Mouse (Mus musculus): ENCODE results near the gene Ticam1. TPM values are rescaled to one million over a fixed set of nuclear protein-coding genes. Genes with fewer than 3 reads are reported as not detected.
"Not testable (repeated sequence)": the region's sequence is repeated elsewhere in the genome, so short reads cannot be mapped to it uniquely, and the experiment has no call there.

The Ticam1 gene
- polyA plus RNA-seq, 1 experiment from 2014 or later = 7.3 TPM

- peak; percentile 81 for ATAC-seq (ENCODE audit: low FRiP score, low TSS enrichment)
- peak overlapping the region; percentile 89 for H3K27ac ChIP-seq (ENCODE audit: low read length)
- H3K4me2 ChIP-seq (replicated peaks; ENCODE audit: low read depth, low read length) = peak overlapping the region; percentile 74
- peaks cover 13% of the 10 kb centered on the region for H3K4me1 ChIP-seq (ENCODE audit: insufficient read depth, low read length)
- WGBS = 19% methylated on average over 12 of the region's 12 CpGs
- peak overlapping the region; percentile 63 for H3K9ac ChIP-seq (replicated peaks; ENCODE audit: low read length)
- H3K27me3 ChIP-seq (ENCODE audit: insufficient read depth, low read length) = no peaks in the 10 kb centered on the region
- H3K4me3 ChIP-seq (ENCODE audit: low read length) = peak overlapping the region; percentile 48
- H3K9me3 ChIP-seq (ENCODE audit: low read length) = no peaks in the 10 kb centered on the region
- peaks cover 22% of the 10 kb centered on the region for H3K36me3 ChIP-seq (ENCODE audit: insufficient read depth, low read length)
These were observed 7.4 kb downstream of the Ticam1 start for GRCm38 (mm10) chr17:56269153-56269630.

GRCm38 (mm10) chr17:56266271-56266670, 10.3 kb downstream of the Ticam1 start:
- Histone ChIP-seq H3K36me3 (ENCODE audit: insufficient read depth, low read length) (peaks cover 20% of the 10 kb centered on the region), H3K27me3 (ENCODE audit: insufficient read depth, low read length) (no peaks in the 10 kb centered on the region), H3K9ac (replicated peaks; ENCODE audit: low read length) (no peak overlapping the region), H3K4me1 (ENCODE audit: insufficient read depth, low read length) (peaks cover 6% of the 10 kb centered on the region), H3K4me3 (ENCODE audit: low read length) (no peak overlapping the region), H3K27ac (ENCODE audit: low read length) (no peak overlapping the region), H3K9me3 (ENCODE audit: low read length) (no peaks in the 10 kb centered on the region), H3K4me2 (replicated peaks; ENCODE audit: low read depth, low read length) (no peak overlapping the region)
- WGBS = 35% methylated on average over 3 of the region's 3 CpGs
- ATAC-seq (ENCODE audit: low FRiP score, low TSS enrichment) = no peak

- WGBS = 66% methylated on average over 3 of the region's 3 CpGs
- peaks cover 6% of the 10 kb centered on the region for H3K4me1 ChIP-seq (ENCODE audit: insufficient read depth, low read length)
- no peak for ATAC-seq (ENCODE audit: low FRiP score, low TSS enrichment)
- H3K4me2 ChIP-seq (replicated peaks; ENCODE audit: low read depth, low read length) = no peak overlapping the region
- no peak overlapping the region for H3K4me3 ChIP-seq (ENCODE audit: low read length)
- H3K27ac ChIP-seq (ENCODE audit: low read length) = no peak overlapping the region
- H3K9ac ChIP-seq (replicated peaks; ENCODE audit: low read length) = no peak overlapping the region
- no peaks in the 10 kb centered on the region for H3K27me3 ChIP-seq (ENCODE audit: insufficient read depth, low read length)
- H3K36me3 ChIP-seq (ENCODE audit: insufficient read depth, low read length) = peaks cover 16% of the 10 kb centered on the region
- no peaks in the 10 kb centered on the region for H3K9me3 ChIP-seq (ENCODE audit: low read length)
These were observed 10.7 kb downstream of the Ticam1 start for GRCm38 (mm10) chr17:56265869-56266268.

- H3K4me1 ChIP-seq (ENCODE audit: insufficient read depth, low read length) = peaks cover 6% of the 10 kb centered on the region
- H3K4me2 ChIP-seq (replicated peaks; ENCODE audit: low read depth, low read length) = no peak overlapping the region
- 92% methylated on average over 4 of the region's 4 CpGs for whole genome bisulfite sequencing
- peaks cover 18% of the 10 kb centered on the region for H3K36me3 ChIP-seq (ENCODE audit: insufficient read depth, low read length)
- H3K4me3 ChIP-seq (ENCODE audit: low read length) = no peak overlapping the region
- no peaks in the 10 kb centered on the region for H3K9me3 ChIP-seq (ENCODE audit: low read length)
- ATAC-seq (ENCODE audit: low FRiP score, low TSS enrichment) = no peak
- no peaks in the 10 kb centered on the region for H3K27me3 ChIP-seq (ENCODE audit: insufficient read depth, low read length)
- no peak overlapping the region for H3K9ac ChIP-seq (replicated peaks; ENCODE audit: low read length)
- H3K27ac ChIP-seq (ENCODE audit: low read length) = no peak overlapping the region
These were observed 11.6 kb downstream of the Ticam1 start for GRCm38 (mm10) chr17:56265011-56265410.

- Histone ChIP-seq H3K9me3 (ENCODE audit: low read length) (no peaks in the 10 kb centered on the region), H3K4me2 (replicated peaks; ENCODE audit: low read depth, low read length) (no peak overlapping the region), H3K4me1 (ENCODE audit: insufficient read depth, low read length) (peaks cover 9% of the 10 kb centered on the region), H3K27ac (ENCODE audit: low read length) (no peak overlapping the region), H3K9ac (replicated peaks; ENCODE audit: low read length) (no peak overlapping the region), H3K27me3 (ENCODE audit: insufficient read depth, low read length) (no peaks in the 10 kb centered on the region), H3K4me3 (ENCODE audit: low read length) (no peak overlapping the region), H3K36me3 (ENCODE audit: insufficient read depth, low read length) (peaks cover 28% of the 10 kb centered on the region)
- ATAC-seq (ENCODE audit: low FRiP score, low TSS enrichment) = peak; percentile 33; the same call in 1 of the 2 replicates
- 21% methylated on average over 8 of the region's 8 CpGs for WGBS
These were observed 12.6 kb downstream of the Ticam1 start for GRCm38 (mm10) chr17:56264020-56264419.

- 79% methylated on average over 3 of the region's 3 CpGs for WGBS
- Histone ChIP-seq H3K27me3 (ENCODE audit: insufficient read depth, low read length) (no peaks in the 10 kb centered on the region), H3K4me1 (ENCODE audit: insufficient read depth, low read length) (peaks cover 22% of the 10 kb centered on the region), H3K36me3 (ENCODE audit: insufficient read depth, low read length) (peaks cover 39% of the 10 kb centered on the region), H3K4me3 (ENCODE audit: low read length) (no peak overlapping the region), H3K9me3 (ENCODE audit: low read length) (no peaks in the 10 kb centered on the region), H3K9ac (replicated peaks; ENCODE audit: low read length) (no peak overlapping the region), H3K27ac (ENCODE audit: low read length) (no peak overlapping the region), H3K4me2 (replicated peaks; ENCODE audit: low read depth, low read length) (no peak overlapping the region)
- ATAC-seq (ENCODE audit: low FRiP score, low TSS enrichment) = no peak
These were observed 13.9 kb downstream of the Ticam1 start for GRCm38 (mm10) chr17:56262645-56263094.

GRCm38 (mm10) chr17:56261166-56261565, 15.4 kb downstream of the Ticam1 start:
- Histone ChIP-seq H3K4me2 (replicated peaks; ENCODE audit: low read depth, low read length) (no peak overlapping the region), H3K4me1 (ENCODE audit: insufficient read depth, low read length) (peaks cover 25% of the 10 kb centered on the region), H3K9ac (replicated peaks; ENCODE audit: low read length) (no peak overlapping the region), H3K36me3 (ENCODE audit: insufficient read depth, low read length) (peaks cover 39% of the 10 kb centered on the region), H3K4me3 (ENCODE audit: low read length) (no peak overlapping the region), H3K9me3 (ENCODE audit: low read length) (no peaks in the 10 kb centered on the region), H3K27me3 (ENCODE audit: insufficient read depth, low read length) (no peaks in the 10 kb centered on the region), H3K27ac (ENCODE audit: low read length) (no peak overlapping the region)
- WGBS = 86% methylated on average over 3 of the region's 3 CpGs
- no peak for ATAC-seq (ENCODE audit: low FRiP score, low TSS enrichment)

DNA sequence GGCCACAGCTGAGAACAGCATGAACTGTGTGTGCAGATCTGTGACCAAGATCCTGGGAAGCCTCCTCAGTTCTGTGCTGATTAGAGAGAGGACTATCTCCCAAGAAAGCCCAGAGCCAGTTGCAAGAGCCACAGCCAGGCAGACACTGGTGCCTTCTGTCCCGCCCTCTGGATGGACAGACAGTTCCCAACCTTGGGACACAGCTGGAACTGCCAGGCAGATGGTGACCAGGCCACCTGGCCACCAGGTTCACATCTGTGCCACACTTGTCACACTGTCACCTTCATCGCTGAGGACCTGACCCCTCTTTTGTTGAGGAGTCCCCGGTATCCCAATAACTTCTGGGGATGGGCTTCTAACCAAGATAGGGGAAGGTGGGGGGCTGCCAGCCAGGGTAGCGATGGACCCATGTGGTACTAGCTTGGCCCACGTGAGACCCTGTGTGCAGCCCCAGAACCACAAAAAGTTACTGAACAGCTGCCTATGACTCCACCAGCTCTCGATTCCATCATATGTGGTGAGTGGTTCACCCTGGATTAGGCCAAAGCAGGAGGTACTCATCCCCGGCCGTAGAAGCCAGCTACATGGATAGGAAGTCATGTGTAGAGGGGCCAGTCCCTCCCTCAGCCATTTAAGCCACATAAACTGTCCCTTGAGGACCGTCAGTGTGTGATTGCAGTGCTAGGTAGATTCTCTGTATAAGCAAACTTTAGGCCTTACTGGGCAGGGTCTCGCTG, 17.1 kb downstream of the Ticam1 start:
- Histone ChIP-seq H3K9ac (replicated peaks; ENCODE audit: low read length) (peak overlapping the region; percentile 15; the same call in 1 of the 2 replicates), H3K4me2 (replicated peaks; ENCODE audit: low read depth, low read length) (0 out of 2 replicates have a peak overlapping the region, but pooled peaks have one; percentile 4)
- 85% methylated on average over 10 of the region's 10 CpGs for WGBS

DNA sequence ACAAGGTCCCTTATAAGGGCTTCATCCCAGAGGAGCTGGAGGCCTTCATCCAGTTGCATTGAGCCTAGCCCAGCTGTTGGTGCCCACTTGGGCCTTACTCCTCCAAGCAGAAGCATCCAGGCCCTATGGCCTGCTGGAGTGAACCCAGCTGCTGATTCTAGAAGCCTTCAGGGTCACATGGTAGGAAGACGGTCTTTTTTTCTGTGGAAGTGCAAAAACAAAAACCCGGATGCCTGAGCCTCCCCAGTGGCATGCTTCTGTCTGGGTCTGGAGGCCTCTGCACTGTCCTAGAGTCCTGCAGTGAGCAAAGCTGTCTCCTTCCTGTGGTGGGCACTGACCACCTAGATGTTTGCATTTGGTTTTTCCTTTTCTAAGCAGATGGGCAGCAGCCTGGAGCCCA, 17.8 kb downstream of the Ticam1 start:
- H3K36me3 ChIP-seq (ENCODE audit: insufficient read depth, low read length) = peaks cover 36% of the 10 kb centered on the region
- H3K4me2 ChIP-seq (replicated peaks; ENCODE audit: low read depth, low read length) = 0 out of 2 replicates have a peak overlapping the region, but pooled peaks have one; percentile 4
- 31% methylated on average over 2 of the region's 2 CpGs for WGBS

More for the DNA sequence above, 17.1 kb downstream of the Ticam1 start:
- no peak for ATAC-seq (ENCODE audit: low FRiP score, low TSS enrichment)
- H3K4me3 ChIP-seq (ENCODE audit: low read length) = no peak overlapping the region
- H3K27ac ChIP-seq (ENCODE audit: low read length) = no peak overlapping the region
- H3K4me1 ChIP-seq (ENCODE audit: insufficient read depth, low read length) = peaks cover 30% of the 10 kb centered on the region
- peaks cover 36% of the 10 kb centered on the region for H3K36me3 ChIP-seq (ENCODE audit: insufficient read depth, low read length)
- H3K27me3 ChIP-seq (ENCODE audit: insufficient read depth, low read length) = no peaks in the 10 kb centered on the region
- no peaks in the 10 kb centered on the region for H3K9me3 ChIP-seq (ENCODE audit: low read length)

GRCm38 (mm10) chr17:56258269-56258668, 18.3 kb downstream of the Ticam1 start:
- H3K27me3 ChIP-seq (ENCODE audit: insufficient read depth, low read length); H3K4me2 ChIP-seq (replicated peaks; ENCODE audit: low read depth, low read length); H3K9ac ChIP-seq (replicated peaks; ENCODE audit: low read length); H3K4me3 ChIP-seq (ENCODE audit: low read length); H3K9me3 ChIP-seq (ENCODE audit: low read length); H3K27ac ChIP-seq (ENCODE audit: low read length); ATAC-seq (ENCODE audit: low FRiP score, low TSS enrichment): not testable (repeated sequence)
- peaks cover 36% of the 10 kb centered on the region for H3K36me3 ChIP-seq (ENCODE audit: insufficient read depth, low read length)
- peaks cover 30% of the 10 kb centered on the region for H3K4me1 ChIP-seq (ENCODE audit: insufficient read depth, low read length)
- WGBS = 92% methylated on average over 19 of the region's 19 CpGs

More for the DNA sequence above, 17.8 kb downstream of the Ticam1 start:
- H3K4me3 ChIP-seq (ENCODE audit: low read length); ATAC-seq (ENCODE audit: low FRiP score, low TSS enrichment); H3K27me3 ChIP-seq (ENCODE audit: insufficient read depth, low read length); H3K9me3 ChIP-seq (ENCODE audit: low read length); H3K27ac ChIP-seq (ENCODE audit: low read length): not testable (repeated sequence)
- peaks cover 30% of the 10 kb centered on the region for H3K4me1 ChIP-seq (ENCODE audit: insufficient read depth, low read length)
- 0 out of 2 replicates have a peak overlapping the region, but pooled peaks have one; percentile 15 for H3K9ac ChIP-seq (replicated peaks; ENCODE audit: low read length)

Data from kidney, embryonic 16.5 days (tissue).